Mouse (Mus musculus): ENCODE measurements around the gene Rnase11.

DNA sequence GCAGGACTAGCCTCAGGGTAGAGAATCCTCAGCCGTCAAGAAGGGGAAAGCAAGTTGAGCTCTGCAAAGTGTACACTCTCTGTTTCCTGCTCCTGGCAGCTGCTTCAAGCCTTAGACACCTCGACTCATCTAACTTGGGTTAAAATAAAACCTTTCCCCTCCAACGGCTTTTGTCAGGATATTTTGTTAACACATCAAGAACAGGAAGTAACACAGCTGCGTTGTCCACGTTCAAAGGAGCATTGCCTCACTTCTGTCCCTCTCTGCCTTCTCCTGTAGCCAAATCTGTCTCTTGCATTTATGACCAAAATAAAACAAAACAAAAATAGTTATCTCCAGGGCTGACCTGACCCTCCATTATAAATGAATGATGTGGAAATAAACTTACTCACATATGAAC lies 2.1 kb downstream of the Rnase11 start:
- TF ChIP-seq CTCF (IDR thresholded peaks at IDR 0.05; ENCODE audit: low read depth, low read length): no peak
- no peak for TF ChIP-seq POLR2A (IDR thresholded peaks at IDR 0.05; ENCODE audit: insufficient read depth, low read length)
- TF ChIP-seq EP300 (IDR thresholded peaks at IDR 0.05; ENCODE audit: insufficient read depth, low read depth, low read length): no peak

Measured in ES-Bruce4 (cell line).